ENCODE assay signal across 16 mouse cellular contexts in genomic region chr7:35415801-35416653, GRCm38 (mm10). TPM values are rescaled to one million over a fixed set of nuclear protein-coding genes. Genes with fewer than 3 reads are reported as not detected.
DNase-seq lines count a peak whose midpoint lies in the region; ATAC-seq and TF ChIP-seq lines count a peak whose summit lies in the region.
"Had no signal": no experiment of that assay in that cellular context is flagged by ENCODE, and none has a peak within 500 bp of the region (broad histone marks: within the 10 kb centered on the region; RNA-seq: fewer than 3 reads in every experiment).

No protein-coding gene starts in this region.

- no peaks in the 10 kb centered on the region for H3K9me3 ChIP-seq in CH12.LX (replicated peaks; ENCODE audit: low read length)
- no peaks in the 10 kb centered on the region for H3K9me3 ChIP-seq in kidney, embryonic 14.5 days (ENCODE audit: control insufficient read depth, low read length)
- H3K9me3 ChIP-seq: embryonic facial prominence, embryonic 12.5 days; liver, embryonic 15.5 days; neural tube, embryonic 13.5 days had no signal

- dilution Hi-C loops in CH12.LX (cut with MboI; ENCODE audit: extremely low pct_ligation_motif_present, extremely low pct_unique_long_range_greater_than_20kb, low sequenced_read_pairs): no loop called here

- no peak overlapping the region for H3K9ac ChIP-seq in CH12.LX (ENCODE audit: insufficient read depth, low read depth)
- no peak overlapping the region for H3K9ac ChIP-seq in kidney, embryonic 14.5 days (ENCODE audit: low read depth, low read length)
- H3K9ac ChIP-seq: embryonic facial prominence, embryonic 12.5 days; liver, embryonic 15.5 days; neural tube, embryonic 13.5 days had no signal

- peak; percentile 61 for DNase-seq in CH12.LX (ENCODE audit: extremely low read depth)
- peak; percentile 10 for DNase-seq in adrenal gland, postnatal 10 days
- DNase-seq in ovary, postnatal 36 days (ENCODE audit: low spot score): no peak
- no peak for DNase-seq in left cerebral cortex, adult 2 months (ENCODE audit: extremely low spot score in 1 of 2, low spot score in 2 of 2)
- DNase-seq in gastrocnemius, postnatal 36 days: no peak
- DNase-seq: cerebellum, adult 18-20 months; gastrocnemius, postnatal 14 days had no signal

- no peaks in the 10 kb centered on the region for H3K79me2 ChIP-seq in CH12.LX (replicated peaks; ENCODE audit: control insufficient read depth, extremely low read depth, insufficient read depth, poor library complexity, severe bottlenecking)

- no peak for TF ChIP-seq RAD21 in CH12.LX (IDR thresholded peaks at IDR 0.05; ENCODE audit: low read depth, low read length)

- H3K27ac ChIP-seq in CH12.LX (ENCODE audit: insufficient read depth, low read depth): no peak overlapping the region
- H3K27ac ChIP-seq in kidney, embryonic 14.5 days (ENCODE audit: low read depth, low read length): 0 out of 2 replicates have a peak overlapping the region, but pooled peaks have one; percentile 25
- H3K27ac ChIP-seq in left cerebral cortex, adult 2 months: no peak overlapping the region
- H3K27ac ChIP-seq: embryonic facial prominence, embryonic 12.5 days; liver, embryonic 15.5 days; neural tube, embryonic 13.5 days had no signal

- TF ChIP-seq POLR2A in CH12.LX (IDR thresholded peaks at IDR 0.05; ENCODE audit: low read depth, low read length): no peak

- no peak for TF ChIP-seq EP300 in CH12.LX (IDR thresholded peaks at IDR 0.05; ENCODE audit: low read length)

- peaks cover 15 to 55% of the 10 kb centered on the region in 2 experiments for H3K36me3 ChIP-seq in CH12.LX (replicated peaks in 1 of 2; ENCODE audit: control insufficient read depth in 1 of 2, insufficient read depth in 1 of 2, low read length in 1 of 2)
- peaks cover 54% of the 10 kb centered on the region for H3K36me3 ChIP-seq in kidney, embryonic 14.5 days (ENCODE audit: control insufficient read depth, insufficient read depth, low read length)

- no peaks in the 10 kb centered on the region for H3K27me3 ChIP-seq in CH12.LX (replicated peaks)
- H3K27me3 ChIP-seq in kidney, embryonic 14.5 days (ENCODE audit: control insufficient read depth, insufficient read depth, low read length): no peaks in the 10 kb centered on the region
- H3K27me3 ChIP-seq: embryonic facial prominence, embryonic 12.5 days; liver, embryonic 15.5 days; neural tube, embryonic 13.5 days had no signal

- intact Hi-C loops in left cerebral cortex, adult 2 months (cut with DNase I): no loop called here
- intact Hi-C loops in gastrocnemius, postnatal 36 days (cut with DNase I): no loop called here

- ATAC-seq in kidney, embryonic 14.5 days (ENCODE audit: low FRiP score, low TSS enrichment): no peak
- peak; percentile 68 for ATAC-seq in neutrophil, adult 5-6 weeks (ENCODE audit: extremely low read depth, insufficient number of reproducible peaks, low FRiP score, poor library complexity, severe bottlenecking)
- ATAC-seq in cerebellum, adult (ENCODE audit: insufficient number of reproducible peaks, low FRiP score, low TSS enrichment): no peak
- ATAC-seq: activated CD4-positive, CD25-positive, alpha-beta regulatory T cell, adult 4 months; forebrain, embryonic 14.5 days had no signal

- H3K4me2 ChIP-seq in CH12.LX (ENCODE audit: insufficient read depth, low read depth, poor library complexity, severe bottlenecking): no peak overlapping the region
- no peak overlapping the region for H3K4me2 ChIP-seq in kidney, embryonic 14.5 days (replicated peaks; ENCODE audit: low read depth, low read length)
- H3K4me2 ChIP-seq: embryonic facial prominence, embryonic 12.5 days; liver, embryonic 15.5 days; neural tube, embryonic 13.5 days had no signal

- in situ Hi-C loops in CH12.LX (cut with MboI; ENCODE audit: low pct_ligation_motif_present, low pct_unique_long_range_greater_than_20kb, low sequenced_read_pairs): no loop called here

- WGBS in kidney, embryonic 14.5 days: 69% methylated on average over 9 of the region's 9 CpGs

- no peak for TF ChIP-seq CTCF in CH12.LX (conservative IDR thresholded peaks at IDR 0.05 in 1 of 2, IDR thresholded peaks at IDR 0.05 in 1 of 2; ENCODE audit: low read depth in 2 of 2, low read length in 2 of 2)
- TF ChIP-seq CTCF in left cerebral cortex, adult 2 months (IDR thresholded peaks at IDR 0.05): no peak

- peaks cover 2 to 35% of the 10 kb centered on the region in 2 experiments; a peak in 3 of 4 replicates for H3K4me1 ChIP-seq in CH12.LX (ENCODE audit: control insufficient read depth in 1 of 2, insufficient read depth in 2 of 2)
- peaks cover 4% of the 10 kb centered on the region; the same call in 1 of the 2 replicates for H3K4me1 ChIP-seq in kidney, embryonic 14.5 days (ENCODE audit: control insufficient read depth, insufficient read depth, low read length)
- H3K4me1 ChIP-seq: liver, embryonic 15.5 days; neural tube, embryonic 13.5 days had no signal

- peak overlapping the region in 1 of 3 experiments; percentile 37 for H3K4me3 ChIP-seq in CH12.LX (replicated peaks in 1 of 3; ENCODE audit: low read depth in 2 of 3, low read length in 2 of 3, poor library complexity in 1 of 3)
- H3K4me3 ChIP-seq in kidney, embryonic 14.5 days (ENCODE audit: low read length): no peak overlapping the region
- H3K4me3 ChIP-seq in left cerebral cortex, adult 2 months: no peak overlapping the region
- H3K4me3 ChIP-seq: embryonic facial prominence, embryonic 12.5 days; liver, embryonic 15.5 days; neural tube, embryonic 13.5 days had no signal

TF ChIP-seq in CH12.LX, 34 proteins besides CTCF, POLR2A, EP300 and RAD21:
- TF ChIP-seq USF1 (IDR thresholded peaks at IDR 0.05; ENCODE audit: low read depth, low read length) (no peak), USF2 (conservative IDR thresholded peaks at IDR 0.05; ENCODE audit: low read depth, low read length) (no peak), CHD1 (IDR thresholded peaks at IDR 0.05; ENCODE audit: low read depth, low read length) (no peak), MAFK (IDR thresholded peaks at IDR 0.05; ENCODE audit: insufficient replicate concordance, low read length) (no peak), ELF1 (IDR thresholded peaks at IDR 0.05; ENCODE audit: low read depth, low read length) (no peak), MEF2A (IDR thresholded peaks at IDR 0.05; ENCODE audit: borderline replicate concordance, low read depth, low read length) (no peak), IRF4 (IDR thresholded peaks at IDR 0.05; ENCODE audit: low read depth, low read length) (no peak), MXI1 (IDR thresholded peaks at IDR 0.05; ENCODE audit: low read depth, low read length) (no peak), NRF1 (IDR thresholded peaks at IDR 0.05; ENCODE audit: low read depth, low read length) (no peak), MAZ (IDR thresholded peaks at IDR 0.05; ENCODE audit: low read depth, low read length) (no peak), PAX5 (IDR thresholded peaks at IDR 0.05; ENCODE audit: low read length) (no peak), TBP (conservative IDR thresholded peaks at IDR 0.05; ENCODE audit: low read depth, low read length) (no peak), JUND (conservative IDR thresholded peaks at IDR 0.05; ENCODE audit: low read depth, low read length) (no peak), ZNF384 (IDR thresholded peaks at IDR 0.05; ENCODE audit: low read depth, low read length) (no peak), ETS1 (conservative IDR thresholded peaks at IDR 0.05; ENCODE audit: low read depth, low read length) (no peak), JUN (IDR thresholded peaks at IDR 0.05; ENCODE audit: insufficient read depth, low read depth, low read length) (no peak), ZC3H11A (IDR thresholded peaks at IDR 0.05; ENCODE audit: low read depth, low read length) (no peak), RCOR1 (conservative IDR thresholded peaks at IDR 0.05; ENCODE audit: low read depth, low read length) (no peak), MAX (IDR thresholded peaks at IDR 0.05; ENCODE audit: low read length) (no peak)

RNA-seq across cellular contexts. Expression of gene Cep89, which starts 19.2 kb away (rescaled TPM):
- total RNA-seq in CH12.LX (2012; rRNA removed) (11.8 and 12.6 TPM in 2 replicates), CH12.LX (2014; rRNA removed) (5.2 and 6.7 TPM in 2 replicates)
- 25.4 and 28.7 TPM in 2 replicates for polyA plus RNA-seq in CH12.LX (2012; ENCODE audit: insufficient read length, low read depth)
- 10 to 100 TPM; 18.2 to 26.4 TPM for total RNA-seq in adrenal gland, postnatal 10 days (2021)
- 40.2 and 59.9 TPM in 2 replicates for polyA plus RNA-seq in kidney, embryonic 14.5 days (2014; fragmentation: Nextera tagmentation; extraction: Ambion mirVana)
- total RNA-seq in neutrophil, adult 5-6 weeks (2017): 48.5 and 51.8 TPM in 2 replicates
- total RNA-seq in left cerebral cortex, adult 2 months (2021): 10 to 100 TPM; 18.3 to 25.1 TPM
- 1 to 10 TPM; 4.7 to 5.0 TPM for total RNA-seq in gastrocnemius, postnatal 36 days (2021)

RNA-seq across cellular contexts. Expression of gene Faap24, which starts 19.4 kb away (rescaled TPM):
- total RNA-seq in CH12.LX (2012; rRNA removed) (17.6 and 24.1 TPM in 2 replicates), CH12.LX (2014; rRNA removed) (20.2 and 23.1 TPM in 2 replicates)
- polyA plus RNA-seq in CH12.LX (2012; ENCODE audit: insufficient read length, low read depth): 50.7 and 55.1 TPM in 2 replicates
- 1 to 10 TPM; 5.1 to 6.9 TPM for total RNA-seq in adrenal gland, postnatal 10 days (2021)
- polyA plus RNA-seq in kidney, embryonic 14.5 days (2014; fragmentation: Nextera tagmentation; extraction: Ambion mirVana): 14.5 and 18.0 TPM in 2 replicates
- total RNA-seq in neutrophil, adult 5-6 weeks (2017): 11.2 and 14.1 TPM in 2 replicates
- total RNA-seq in left cerebral cortex, adult 2 months (2021): 1 to 10 TPM; 5.4 to 6.8 TPM
- under 1 TPM; 0.31 to 0.96 TPM for total RNA-seq in gastrocnemius, postnatal 36 days (2021)

RNA-seq across cellular contexts. Expression of gene Slc7a9, which starts 32.6 kb away (rescaled TPM):
- total RNA-seq in CH12.LX (2012; rRNA removed) (not detected in 2 replicates), CH12.LX (2014; rRNA removed) (not detected in 2 replicates)
- polyA plus RNA-seq in CH12.LX (2012; ENCODE audit: insufficient read length, low read depth): not detected in 2 replicates
- not detected for total RNA-seq in adrenal gland, postnatal 10 days (2021)
- 4.1 and 4.6 TPM in 2 replicates for polyA plus RNA-seq in kidney, embryonic 14.5 days (2014; fragmentation: Nextera tagmentation; extraction: Ambion mirVana)
- total RNA-seq in neutrophil, adult 5-6 weeks (2017): not detected in 2 replicates
- total RNA-seq in left cerebral cortex, adult 2 months (2021): not detected
- total RNA-seq in gastrocnemius, postnatal 36 days (2021): not detected
- total RNA-seq: gastrocnemius, postnatal 14 days; layer of hippocampus, adult 8-10 months had no signal
- polyA plus RNA-seq: activated CD4-positive, CD25-positive, alpha-beta regulatory T cell, adult 4 months; forebrain, embryonic 14.5 days; neural tube, embryonic 13.5 days had no signal

Comparison
In these comparisons a context has a peak if more than half of its experiments do, and no peak if none do; other contexts are left out.
1. DNase-seq: peak in CH12.LX (single experiment) and adrenal gland, postnatal 10 days (single experiment); none in ovary, postnatal 36 days (single experiment), left cerebral cortex, adult 2 months (0 of 2) and gastrocnemius, postnatal 36 days (0 of 2).